Mouse (Mus musculus) frontal cortex, postnatal 10 days (tissue): Measurements from ENCODE around the gene Fbxo6.
"Not testable (repeated sequence)": the region's sequence is repeated elsewhere in the genome, so short reads cannot be mapped to it uniquely, and the experiment has no call there.

Experiments used
- DNase-seq, 2 experiments: peaks; one replicate each; pipeline ENCODE4 v3.0.0; 2022; ENCODE audit warnings: low spot score in 2 of 2, mixed read lengths in 1 of 2

The Fbxo6 gene

DNA sequence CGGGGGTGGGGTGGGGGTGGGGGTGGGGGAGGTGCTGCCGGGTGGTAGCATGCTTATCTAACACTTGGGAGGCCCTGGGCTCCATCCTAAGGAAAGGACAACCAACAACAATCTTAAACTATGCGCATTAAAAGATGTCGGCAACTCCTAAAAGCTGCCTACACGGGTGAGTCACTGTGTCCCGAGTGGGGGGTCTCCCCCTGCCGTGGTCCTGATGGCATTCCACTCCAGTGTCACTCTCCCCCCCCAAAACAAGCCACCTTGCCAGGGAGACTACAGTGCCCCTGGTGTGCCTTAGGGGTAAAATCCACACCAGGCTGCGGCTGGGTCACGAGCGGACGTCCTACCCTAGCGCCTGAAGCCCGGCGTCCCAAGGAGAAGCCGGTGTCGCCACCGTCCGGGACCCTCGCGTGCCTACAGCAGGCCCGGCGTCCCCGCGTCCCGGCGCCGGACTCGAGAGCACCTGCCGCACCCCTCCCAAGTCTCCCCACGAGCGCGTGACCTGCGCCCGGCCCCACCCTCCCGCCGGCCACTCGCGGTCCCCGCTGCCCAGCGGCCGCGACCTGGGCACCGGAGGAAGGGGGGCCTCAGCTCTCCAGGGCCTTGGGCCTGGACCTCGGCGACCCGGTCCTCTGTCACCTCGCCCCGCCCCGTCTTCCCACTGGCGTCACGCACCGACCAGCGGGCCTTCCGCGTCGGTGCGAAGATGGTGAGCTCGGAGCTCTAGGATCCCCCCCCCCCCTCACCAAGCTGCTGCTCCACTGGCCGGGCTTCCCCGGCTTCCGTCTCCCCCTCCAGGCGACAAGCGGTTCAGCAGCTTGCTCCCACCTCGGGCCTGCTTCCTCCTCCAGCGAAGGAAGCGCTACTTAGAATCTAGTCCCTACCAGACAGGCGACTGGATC lies at the start of gene Fbxo6:
Gene Fbxo6 (minus strand): TSS at position 874 of the 902 bp plus-strand sequence.
- peak; percentile 82 to 83 for DNase-seq

DNA sequence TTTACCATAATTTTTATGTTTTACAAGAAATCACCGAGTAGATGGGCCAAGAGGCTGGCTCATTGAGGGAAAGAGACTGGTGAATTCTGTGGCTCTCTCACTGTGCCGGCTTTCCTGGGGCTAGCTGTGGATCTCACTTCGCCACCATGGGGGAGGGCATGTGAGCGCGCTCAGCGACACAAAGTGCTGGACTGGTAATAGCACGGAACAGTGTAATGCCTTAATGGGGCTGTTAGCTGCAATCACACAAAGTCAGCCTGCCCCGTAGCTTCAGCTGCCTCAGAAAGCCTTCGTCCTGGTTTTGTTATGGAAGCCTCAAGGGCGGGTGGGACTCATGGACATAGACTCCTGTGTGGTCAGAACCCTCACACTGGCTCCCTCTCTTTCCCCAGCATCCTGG lies 46.8 kb upstream of the Fbxo6 start:
- DNase-seq: no peak

DNA sequence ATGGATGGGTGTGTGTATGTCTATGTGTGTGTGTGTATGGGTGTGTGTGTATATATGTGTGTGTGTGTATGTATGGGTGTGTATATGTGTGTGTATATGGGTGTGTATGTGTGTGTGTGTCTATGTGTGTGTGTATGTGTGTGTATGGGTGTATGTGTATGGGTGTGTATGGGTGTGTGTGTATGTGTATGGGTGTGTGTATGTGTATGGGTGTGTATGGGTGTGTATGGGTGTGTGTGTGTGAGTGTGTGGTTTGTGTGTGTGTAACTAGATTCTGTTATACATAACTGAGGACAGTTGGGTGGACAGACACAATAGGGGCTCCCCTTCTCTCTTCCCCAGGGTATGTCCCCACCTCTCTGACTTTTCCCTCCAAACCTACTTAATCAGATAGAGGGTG lies 42.5 kb upstream of the Fbxo6 start:
- no peak for DNase-seq

DNA sequence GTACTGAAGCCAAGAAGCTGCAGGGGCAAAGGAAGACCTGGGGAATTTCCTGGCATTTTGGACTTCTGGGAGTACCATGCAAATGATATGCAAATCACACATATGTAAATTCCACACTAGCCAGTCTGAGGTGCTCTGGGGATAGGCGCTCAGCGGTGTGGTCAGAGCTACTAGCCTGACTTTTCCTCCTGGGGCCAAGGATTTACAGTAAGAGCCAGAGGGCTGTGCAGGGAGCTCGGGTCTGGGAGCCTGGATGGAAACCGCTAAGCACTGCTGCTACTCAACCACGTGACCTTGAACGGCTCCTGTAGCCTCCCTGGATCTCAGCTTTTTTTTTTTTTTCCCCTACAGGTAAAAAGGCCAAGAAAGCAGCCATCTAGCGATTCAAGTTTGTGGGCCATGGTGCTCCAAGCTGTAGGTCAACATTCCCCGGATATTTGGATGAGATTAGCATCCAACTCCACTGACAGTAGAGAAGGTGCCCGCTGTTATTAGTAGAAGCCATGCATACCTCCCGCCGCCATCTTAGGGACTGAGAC lies 40.8 kb upstream of the Fbxo6 start:
- no peak for DNase-seq

DNA sequence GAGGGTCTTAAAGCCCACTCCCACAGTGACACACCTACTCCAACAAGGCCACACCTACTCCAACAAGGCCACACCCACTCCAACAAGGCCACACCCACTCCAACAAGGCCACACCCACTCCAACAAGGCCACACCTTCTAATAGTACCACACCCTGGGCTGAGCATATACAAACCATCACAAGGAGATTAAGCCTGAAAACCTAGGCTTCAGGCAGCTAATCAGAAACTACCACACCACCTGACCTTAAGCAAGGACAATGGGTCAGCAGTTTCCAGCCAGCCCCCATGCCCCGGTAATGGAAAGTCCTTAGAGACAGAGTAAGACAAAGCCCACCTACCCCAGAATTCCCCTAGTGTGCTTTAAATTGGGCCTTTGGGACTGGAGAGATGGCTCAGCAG lies 36.8 kb upstream of the Fbxo6 start:
- DNase-seq: not testable (repeated sequence)

DNA sequence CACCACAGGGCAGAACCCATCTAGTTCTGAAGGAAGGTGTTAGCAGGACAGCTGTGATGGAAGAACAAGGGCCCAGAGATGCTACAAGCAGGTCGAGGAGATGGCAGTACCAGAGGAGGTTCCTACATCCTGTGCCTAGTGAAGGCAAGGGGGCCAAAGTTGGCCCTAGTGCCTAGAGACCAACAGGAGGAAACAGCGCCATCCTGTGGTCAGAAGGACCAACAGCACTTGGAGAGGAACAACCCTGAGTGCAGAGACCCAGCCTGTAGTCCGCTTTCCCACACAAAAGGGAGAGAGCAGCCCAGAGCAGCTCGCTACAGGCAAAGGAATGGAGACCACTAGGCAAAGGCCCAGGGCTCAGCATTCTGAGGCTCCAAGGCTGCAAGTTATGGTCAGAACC lies 33.9 kb upstream of the Fbxo6 start:
- no peak for DNase-seq

DNA sequence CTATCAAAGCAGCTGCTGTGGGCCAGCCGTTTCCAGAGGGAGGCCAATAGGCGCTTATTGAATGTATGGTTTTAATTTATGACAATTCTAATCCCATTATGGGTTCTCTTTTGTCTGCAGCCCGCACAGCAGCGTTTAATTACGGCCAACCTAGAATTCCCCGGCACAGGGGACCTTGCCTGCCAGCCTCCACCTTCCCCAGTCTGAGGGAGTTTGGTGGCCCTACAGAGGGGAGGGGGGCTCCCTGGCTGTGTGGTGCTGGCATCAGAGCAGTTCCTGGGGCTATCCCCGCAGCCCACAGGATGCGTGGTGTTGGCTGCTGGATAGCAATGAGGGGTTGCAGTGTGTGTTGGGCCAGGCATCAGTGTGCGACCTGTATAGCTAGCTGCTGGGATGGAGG lies 32.6 kb upstream of the Fbxo6 start:
- no peak for DNase-seq

DNA sequence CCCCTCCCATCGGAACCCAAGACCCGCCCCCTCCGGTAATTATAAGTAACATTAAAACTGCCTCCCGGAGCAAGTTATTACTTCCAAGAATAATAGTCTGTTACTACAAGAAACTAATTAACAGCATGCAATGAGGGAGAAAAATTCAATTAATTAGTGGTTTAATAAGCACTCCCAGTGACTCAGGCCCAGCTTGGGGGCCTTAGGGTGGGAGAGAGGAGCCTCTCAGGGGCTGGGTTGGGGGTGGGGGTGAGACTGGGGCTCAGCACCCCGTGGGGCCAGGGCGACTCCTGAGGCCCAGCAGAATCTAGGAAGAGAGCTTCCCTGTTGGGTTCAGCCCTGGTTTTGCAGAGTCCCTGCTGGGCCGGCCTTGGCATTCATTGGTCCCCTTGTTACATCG lies 30.4 kb upstream of the Fbxo6 start:
- no peak for DNase-seq

DNA sequence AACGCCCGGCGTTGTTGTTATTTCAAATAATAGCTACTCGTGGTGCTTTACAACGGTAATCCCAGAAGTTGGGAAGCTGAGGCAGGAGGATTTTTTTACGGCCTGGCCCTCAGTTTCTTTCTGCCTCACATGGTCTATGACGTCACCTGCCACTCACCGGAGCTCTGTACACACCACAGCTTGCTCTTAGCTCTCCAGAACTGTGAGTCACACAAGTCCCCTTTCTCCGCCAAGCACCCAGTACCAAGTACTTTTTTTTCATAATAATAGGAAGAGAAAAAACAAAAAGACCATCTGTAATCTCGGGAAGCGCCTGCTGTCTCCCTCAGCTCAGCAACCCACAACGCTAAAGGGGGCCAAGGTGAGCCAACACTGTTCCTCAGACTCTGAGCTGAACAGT lies 29.5 kb upstream of the Fbxo6 start:
- no peak for DNase-seq

DNA sequence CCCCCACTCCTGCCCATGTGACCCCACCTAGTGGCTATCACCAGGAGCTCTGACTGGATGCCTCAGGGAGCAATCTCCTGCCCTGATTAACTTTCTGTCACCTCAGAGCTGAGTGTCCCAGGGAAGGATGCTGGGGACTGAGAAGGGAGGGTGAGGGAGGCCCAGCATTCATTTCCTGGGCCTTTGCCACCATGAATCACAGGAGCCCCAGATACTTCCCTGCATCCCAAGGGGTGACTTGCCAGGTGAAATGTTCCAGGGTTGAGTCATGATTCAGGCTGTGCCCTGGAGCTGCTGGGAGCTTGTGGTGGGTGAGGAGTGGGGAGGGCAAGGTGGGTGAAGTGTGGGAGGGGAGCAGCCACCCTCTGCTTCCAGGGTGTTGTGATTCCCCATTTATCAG lies 25.8 kb upstream of the Fbxo6 start:
- no peak for DNase-seq

DNA sequence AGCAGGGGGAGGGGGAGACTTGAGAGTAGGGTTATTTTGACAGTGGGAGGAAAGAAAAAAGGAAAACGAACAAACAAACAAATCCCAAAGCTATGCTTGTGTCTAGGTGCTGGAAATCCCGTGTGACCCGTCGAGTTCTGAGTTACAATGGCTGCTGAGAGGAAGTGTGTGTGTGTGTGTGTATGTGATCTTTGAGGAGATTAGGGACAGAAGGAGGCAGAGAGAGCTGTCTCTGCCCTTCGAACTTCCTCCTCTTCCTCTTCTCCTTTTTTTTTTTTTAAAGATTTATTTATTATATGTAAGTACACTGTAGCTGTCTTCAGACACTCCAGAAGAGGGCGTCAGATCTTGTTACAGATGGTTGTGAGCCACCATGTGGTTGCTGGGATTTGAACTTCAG lies 24.7 kb upstream of the Fbxo6 start:
- DNase-seq: not testable (repeated sequence)

DNA sequence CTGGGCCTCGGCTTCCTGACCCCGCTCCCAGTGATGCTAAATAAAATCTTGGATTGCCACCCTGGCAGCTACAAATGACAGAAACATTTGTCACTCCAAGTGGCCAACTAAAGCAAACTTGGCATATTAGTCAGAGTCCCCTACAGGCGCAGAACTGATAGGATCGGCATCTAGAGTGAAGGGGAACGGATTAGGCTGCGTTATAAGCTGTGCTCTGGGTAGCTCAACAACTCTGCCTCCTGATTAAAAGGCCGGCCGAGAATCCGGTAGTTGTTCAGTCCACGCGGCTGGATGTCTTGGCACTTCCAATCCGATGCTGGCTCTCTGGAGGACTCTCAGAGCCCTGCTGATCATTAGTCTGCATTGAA lies 22.5 kb upstream of the Fbxo6 start:
- DNase-seq: no peak

DNA sequence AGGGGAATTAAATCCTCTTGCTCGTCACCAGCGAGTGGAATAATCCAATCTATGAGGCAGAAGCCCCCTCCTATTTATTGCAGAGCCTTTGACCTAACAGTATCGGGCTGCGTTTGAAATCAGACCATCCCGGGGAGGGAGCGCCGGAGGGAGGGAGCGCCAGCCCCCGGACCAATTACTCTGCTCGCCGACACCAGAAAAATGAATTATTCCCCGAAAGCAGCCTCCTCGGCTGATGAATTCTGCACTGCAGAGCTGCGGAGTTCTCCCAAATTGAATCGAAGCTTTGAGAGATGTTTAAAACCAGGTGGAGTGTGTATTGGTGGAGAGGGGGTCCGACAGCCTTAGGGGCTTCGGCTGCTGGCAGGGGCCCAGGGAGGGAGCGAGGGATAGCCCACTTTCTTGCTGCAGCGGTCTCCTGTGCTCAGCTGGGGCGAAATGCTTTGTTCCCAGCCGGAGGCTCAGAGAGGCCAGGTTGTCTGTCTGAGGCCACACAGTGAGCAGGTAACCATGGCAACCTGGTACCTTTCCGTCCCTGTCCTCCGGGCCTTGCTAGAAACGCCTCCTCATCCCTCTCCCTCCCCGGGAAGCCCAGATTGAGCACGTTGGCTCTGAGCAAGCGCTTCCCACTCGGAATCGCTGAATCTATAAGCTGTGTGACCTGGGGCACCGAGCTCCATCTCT lies 22.0 kb upstream of the Fbxo6 start:
- peak; percentile 27 to 39 for DNase-seq

DNA sequence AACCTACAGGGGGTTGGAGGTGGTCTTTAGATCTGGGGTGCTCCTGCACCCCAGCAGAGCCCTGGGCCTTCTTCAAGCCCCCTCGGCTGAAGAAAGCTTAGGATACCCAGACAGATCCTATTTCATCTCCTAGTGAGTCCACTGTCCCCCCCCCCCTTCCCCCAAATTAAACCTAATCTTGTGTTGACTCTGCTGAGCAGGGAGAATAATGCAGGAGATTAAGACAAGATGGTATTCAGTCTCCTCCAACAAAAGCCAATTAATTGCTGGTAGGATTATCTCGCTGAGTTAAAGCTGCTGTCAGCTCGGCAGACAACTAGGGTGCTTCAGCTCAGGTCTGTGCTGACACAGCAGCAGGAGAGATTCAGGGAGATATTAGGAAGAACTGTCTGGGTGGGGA lies 19.3 kb upstream of the Fbxo6 start:
- DNase-seq: no peak

DNA sequence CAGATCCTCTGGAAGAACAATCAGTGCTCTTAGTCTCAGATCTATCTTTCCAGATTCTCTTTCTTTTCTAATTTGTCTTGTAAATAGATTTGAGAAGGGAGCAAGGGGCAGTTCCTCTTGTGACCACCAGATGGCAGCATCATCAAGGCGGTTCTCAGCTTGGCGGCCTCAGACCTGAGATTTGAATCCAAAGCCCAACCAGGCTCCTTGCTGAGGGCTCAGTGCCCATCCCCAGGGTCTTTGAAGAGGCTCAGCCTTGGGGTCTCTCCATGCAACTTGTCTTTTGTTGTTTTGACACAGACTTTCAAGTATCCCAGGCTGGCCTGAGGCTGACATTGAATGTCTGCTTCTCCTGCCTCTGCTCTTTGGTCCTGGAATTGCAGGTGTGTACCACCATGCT lies 18.9 kb upstream of the Fbxo6 start:
- DNase-seq: peak in 1 of 2 experiments; percentile 55

DNA sequence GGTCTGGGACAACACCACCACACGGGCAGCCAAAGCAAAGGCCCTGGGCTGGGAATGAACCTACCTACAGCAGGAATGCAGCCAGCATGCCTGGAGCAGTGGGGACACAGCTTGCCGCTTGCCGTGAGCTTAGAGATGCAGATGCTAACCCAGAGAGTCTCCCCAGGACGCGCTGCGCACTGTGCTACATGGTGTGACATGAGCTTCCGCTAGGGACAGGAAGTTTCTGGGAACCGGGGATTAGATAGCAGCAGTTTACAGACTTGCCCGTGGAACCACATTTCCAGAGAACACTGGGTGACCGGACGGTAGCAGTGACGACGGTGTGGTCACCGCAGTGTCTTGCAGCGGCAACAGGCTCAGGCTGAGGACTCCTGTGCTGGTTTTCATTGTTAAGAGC lies 17.6 kb upstream of the Fbxo6 start:
- DNase-seq: no peak

DNA sequence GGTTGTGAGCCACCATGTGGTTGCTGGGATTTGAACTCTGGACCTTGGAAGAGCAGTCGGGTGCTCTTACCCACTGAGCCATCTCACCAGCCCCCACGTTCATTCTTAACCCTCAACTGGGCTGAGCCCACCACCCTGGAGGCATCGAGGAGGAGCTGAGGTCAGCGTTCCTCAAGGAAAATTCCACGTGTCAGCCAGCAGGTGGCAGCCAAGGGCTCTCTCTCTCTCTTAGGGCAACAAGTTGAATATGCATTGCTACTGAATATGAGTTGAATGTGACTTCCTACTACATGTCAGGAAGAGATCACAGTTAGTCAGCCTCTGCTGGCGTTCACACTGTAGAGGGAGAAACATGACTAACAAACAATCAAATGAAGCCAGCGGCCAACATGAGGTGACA lies 16.3 kb upstream of the Fbxo6 start:
- no peak for DNase-seq

DNA sequence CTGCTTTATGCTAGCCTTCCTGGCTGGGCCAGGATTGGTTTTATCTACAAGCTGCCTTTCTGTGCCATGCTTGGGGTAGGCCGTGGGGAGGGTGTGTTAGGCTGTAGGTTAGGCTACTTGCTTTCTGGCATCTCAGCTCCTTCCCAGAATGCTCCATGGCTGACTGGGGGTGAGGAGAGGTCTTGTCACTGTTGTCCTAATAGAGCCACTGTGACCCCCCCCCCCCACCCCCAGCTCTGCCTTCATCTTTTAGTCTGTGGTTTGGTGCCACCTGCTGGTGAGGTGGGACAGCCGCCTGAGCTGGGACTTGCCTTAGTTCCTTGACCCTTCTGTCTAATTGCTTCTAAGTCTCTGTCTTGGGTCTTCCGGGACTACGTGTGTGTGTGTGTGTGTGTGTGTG lies 15.0 kb upstream of the Fbxo6 start:
- DNase-seq: no peak

DNA sequence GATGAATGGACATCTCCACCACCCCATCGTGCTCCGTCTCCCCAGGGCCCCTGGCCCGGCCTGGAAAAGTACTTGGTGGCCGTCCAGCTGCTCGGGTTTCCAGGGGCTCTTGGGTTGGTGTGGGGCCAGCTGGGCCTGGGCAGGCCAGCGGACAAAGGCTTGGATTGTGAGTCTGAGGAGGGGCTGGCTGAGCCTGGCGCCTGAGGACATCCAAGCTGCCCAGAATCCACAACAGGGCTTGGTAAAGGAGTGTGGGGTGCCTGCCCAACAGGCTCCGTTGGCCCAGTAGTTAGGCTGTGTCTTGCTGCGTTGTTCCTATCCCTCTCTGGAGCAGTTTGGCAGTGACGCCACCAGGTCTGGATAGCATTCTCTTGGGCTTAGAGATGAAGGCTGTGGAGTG lies 14.5 kb upstream of the Fbxo6 start:
- DNase-seq: peak; percentile 73 to 82

DNA sequence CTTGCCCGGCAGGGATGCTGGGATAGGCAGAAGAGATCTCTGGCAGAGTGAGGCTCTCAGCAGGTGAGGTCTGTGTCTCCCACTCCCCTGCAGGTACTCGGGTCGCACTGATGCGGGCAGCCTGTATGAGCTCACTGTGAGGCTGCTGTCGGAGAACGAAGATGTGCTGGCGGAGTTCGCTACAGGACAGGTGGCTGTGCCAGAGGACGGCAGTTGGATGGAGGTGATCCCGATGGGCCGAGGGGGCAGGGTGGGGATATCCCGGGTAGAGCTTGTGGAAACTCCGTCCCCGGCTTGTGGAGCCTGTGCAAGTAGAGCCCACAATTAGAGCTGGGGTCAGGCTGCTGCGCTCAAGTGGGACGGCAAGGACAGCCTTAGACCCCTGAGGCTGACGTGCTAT lies 13.6 kb upstream of the Fbxo6 start:
- DNase-seq: no peak

DNA sequence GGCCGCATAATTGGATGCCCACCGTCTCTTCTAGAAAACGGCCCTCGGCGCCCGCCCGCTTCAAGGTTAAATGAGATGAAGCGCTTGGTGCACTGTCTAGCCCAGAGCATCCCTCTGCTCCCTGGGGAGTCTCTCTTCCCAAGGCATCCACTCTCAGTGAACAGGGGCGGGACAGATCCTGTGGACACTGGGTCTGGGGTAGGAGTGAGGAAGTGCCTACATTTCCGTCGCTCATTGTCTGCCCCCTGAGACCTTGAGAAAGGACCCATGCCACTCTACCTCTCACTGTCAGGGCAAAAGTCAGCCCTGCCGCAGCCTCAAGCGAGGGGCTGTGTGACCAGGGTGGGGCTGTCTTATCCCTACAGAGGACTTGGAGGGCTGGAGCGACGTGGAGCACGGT lies 12.5 kb upstream of the Fbxo6 start:
- no peak for DNase-seq

DNA sequence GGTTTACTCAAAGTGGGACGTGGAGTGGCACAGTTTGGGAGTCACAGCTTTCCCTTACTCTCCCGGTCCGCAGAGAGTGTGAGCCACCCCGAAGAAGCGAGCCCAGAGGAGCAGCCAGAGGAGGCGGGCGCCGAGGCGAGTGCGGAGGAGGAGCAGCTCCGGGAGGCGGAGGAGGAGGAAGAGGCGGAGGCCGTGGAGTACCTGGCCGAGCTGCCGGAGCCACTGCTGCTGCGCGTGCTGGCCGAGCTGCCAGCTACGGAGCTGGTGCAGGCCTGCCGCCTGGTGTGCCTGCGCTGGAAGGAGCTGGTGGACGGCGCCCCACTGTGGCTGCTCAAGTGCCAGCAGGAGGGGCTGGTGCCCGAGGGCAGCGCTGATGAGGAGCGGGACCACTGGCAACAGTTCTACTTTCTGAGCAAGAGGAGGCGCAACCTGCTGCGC lies 12.1 kb upstream of the Fbxo6 start:
- peak; percentile 62 to 79 for DNase-seq
